Comparison of ENCODE assay signal across 8 mouse cellular contexts in genomic region chr12:38780006-38780954, GRCm38 (mm10). TPM values are rescaled to one million over a fixed set of nuclear protein-coding genes. Genes with fewer than 3 reads are reported as not detected.
DNase-seq lines count a peak whose midpoint lies in the region; ATAC-seq lines count a peak whose summit lies in the region.

No protein-coding gene starts in this region.

- H3K9ac ChIP-seq in hindbrain, embryonic 12.5 days = peak overlapping the region; percentile 67

- H3K9me3 ChIP-seq in hindbrain, embryonic 12.5 days (replicated peaks) = no peaks in the 10 kb centered on the region

- DNase-seq in ZHBTc4 (ENCODE audit: low read depth, low spot score) = peak; percentile 87
- DNase-seq in cerebellum, postnatal 10 days = peak; percentile 85 to 86
- DNase-seq in frontal cortex, postnatal 25 days (ENCODE audit: low spot score in 2 of 2) = peak; percentile 39 to 62
- peak; percentile 54 to 59 for DNase-seq in layer of hippocampus, postnatal 25 days (ENCODE audit: extremely low spot score in 1 of 2, low spot score in 1 of 2)
- peak; percentile 70 for DNase-seq in lung, postnatal 25 days (ENCODE audit: low spot score)
- DNase-seq in retina, embryonic 14.5 days (ENCODE audit: low spot score) = peak; percentile 88
- DNase-seq in urinary bladder, postnatal 4 days (ENCODE audit: low spot score in 2 of 2) = peak; percentile 52 to 64

- H3K4me1 ChIP-seq in hindbrain, embryonic 12.5 days = no peaks in the 10 kb centered on the region

- ATAC-seq in hindbrain, embryonic 12.5 days (ENCODE audit: low FRiP score) = peak; percentile 57

- peak overlapping the region; percentile 90 for H3K27ac ChIP-seq in hindbrain, embryonic 12.5 days

- WGBS in hindbrain, embryonic 12.5 days = under 1% methylated on average over 33 of the region's 33 CpGs

- H3K36me3 ChIP-seq in hindbrain, embryonic 12.5 days = no peaks in the 10 kb centered on the region

- peak overlapping the region; percentile 95 for H3K4me2 ChIP-seq in hindbrain, embryonic 12.5 days (replicated peaks)

- H3K27me3 ChIP-seq in hindbrain, embryonic 12.5 days = no peaks in the 10 kb centered on the region

- H3K4me3 ChIP-seq in hindbrain, embryonic 12.5 days = peak overlapping the region; percentile 57

RNA-seq across cellular contexts. Expression of gene Etv1, which starts 1.1 kb away (rescaled TPM):
- polyA plus RNA-seq in hindbrain, embryonic 12.5 days (2016; fragmentation: Nextera tagmentation; extraction: Ambion mirVana) = 21.2 and 21.9 TPM in 2 replicates
- 10 to 100 TPM; 82.8 to 96.0 TPM for total RNA-seq in layer of hippocampus, postnatal 25 days (2021)

Comparison
In these comparisons a context has a peak if more than half of its experiments do, and no peak if none do; other contexts are left out.
1. Peak in every context shown above with its lines: DNase-seq, ATAC-seq, H3K4me3 ChIP-seq and H3K27ac ChIP-seq.